Mouse (Mus musculus) hindlimb bud, embryonic 11.5 days (tissue): Measurements from ENCODE around the gene Gm38392.
"Not testable (repeated sequence)": the region's sequence is repeated elsewhere in the genome, so short reads cannot be mapped to it uniquely, and the experiment has no call there.

Experiments
- DNase-seq: peaks from one replicate; pipeline ENCODE4 v3.0.0-alpha.2; 2012; ENCODE audit warnings: low read depth, low spot score; ENCODE audit errors: extremely low spot score

Gene Gm38392

DNA sequence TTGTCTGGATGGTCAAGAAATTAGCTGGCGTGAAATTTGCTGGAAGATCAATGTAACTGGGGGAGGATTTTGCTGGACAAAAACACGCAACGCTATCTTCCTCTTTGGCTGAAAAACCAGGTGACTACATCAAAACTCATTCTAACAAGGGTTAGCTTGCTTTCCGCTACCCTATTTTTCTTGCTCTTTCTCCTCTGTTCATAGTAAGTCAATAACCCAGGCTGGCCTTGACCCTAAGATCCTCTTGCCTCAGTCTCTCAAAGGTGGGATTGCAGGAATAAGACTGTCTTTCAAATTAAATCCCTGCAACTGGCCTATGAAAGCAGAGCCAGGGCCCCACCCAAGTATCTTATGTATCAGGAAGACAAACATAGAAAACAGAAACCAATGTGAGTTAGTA, at the start of gene Gm38392:
TSS of gene Gm38392 (minus strand) at position 101 of the 400 bp plus-strand sequence.
- DNase-seq = no peak

DNA sequence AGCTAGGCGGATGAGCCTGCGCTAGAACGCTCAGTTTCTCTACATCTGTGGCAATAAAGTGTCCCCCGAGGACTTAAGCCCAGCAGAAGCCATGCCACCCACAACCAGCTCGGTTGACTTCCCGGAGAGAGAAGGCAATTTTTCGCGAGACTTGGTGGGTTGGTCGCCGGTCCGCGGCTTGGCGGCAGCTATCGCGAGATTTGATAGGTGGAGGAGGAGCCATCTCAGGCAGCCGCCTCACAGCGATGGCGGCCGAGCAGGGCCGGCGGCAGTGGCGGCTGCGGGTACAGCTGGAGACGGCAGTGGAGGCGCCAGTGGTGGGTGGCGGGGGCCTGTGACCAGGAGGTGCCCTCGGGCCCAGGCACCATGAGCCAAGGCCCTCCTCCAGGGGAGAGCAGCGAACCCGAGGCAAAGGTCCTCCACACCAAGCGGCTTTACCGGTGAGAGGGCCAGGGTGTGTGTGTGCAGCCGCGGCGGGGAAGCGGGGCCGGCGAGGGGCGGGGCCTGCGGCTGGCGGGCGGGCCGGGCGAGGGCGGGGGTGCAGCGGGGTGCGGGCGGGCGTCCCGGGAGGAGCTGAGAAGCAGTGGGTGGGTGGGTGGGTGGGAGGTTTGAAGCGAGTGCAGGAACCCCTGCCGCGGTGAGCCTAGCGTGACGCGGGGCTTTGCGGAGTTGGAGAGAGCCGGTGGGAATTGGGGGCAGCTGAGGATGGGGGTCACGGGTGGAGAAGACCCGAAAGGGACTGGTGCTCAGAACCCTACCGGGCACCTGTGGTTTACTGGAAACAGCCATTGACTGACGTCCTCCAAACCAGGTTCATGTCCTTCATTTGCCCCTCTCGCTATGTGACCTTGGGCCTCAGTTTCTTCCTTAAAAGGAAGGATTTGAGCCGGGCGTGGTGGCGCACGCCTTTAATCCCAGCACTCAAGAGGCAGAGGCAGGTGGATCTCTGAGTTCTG, 49.3 kb upstream of the Gm38392 start, which contains the start of the genes Tmem79 and Smg5:
TSS of gene Tmem79 (minus strand) at position 91 of the 956 bp plus-strand sequence.
TSS of gene Smg5 (plus strand) at position 203 of the 956 bp plus-strand sequence.
- peak; percentile 93 for DNase-seq

DNA sequence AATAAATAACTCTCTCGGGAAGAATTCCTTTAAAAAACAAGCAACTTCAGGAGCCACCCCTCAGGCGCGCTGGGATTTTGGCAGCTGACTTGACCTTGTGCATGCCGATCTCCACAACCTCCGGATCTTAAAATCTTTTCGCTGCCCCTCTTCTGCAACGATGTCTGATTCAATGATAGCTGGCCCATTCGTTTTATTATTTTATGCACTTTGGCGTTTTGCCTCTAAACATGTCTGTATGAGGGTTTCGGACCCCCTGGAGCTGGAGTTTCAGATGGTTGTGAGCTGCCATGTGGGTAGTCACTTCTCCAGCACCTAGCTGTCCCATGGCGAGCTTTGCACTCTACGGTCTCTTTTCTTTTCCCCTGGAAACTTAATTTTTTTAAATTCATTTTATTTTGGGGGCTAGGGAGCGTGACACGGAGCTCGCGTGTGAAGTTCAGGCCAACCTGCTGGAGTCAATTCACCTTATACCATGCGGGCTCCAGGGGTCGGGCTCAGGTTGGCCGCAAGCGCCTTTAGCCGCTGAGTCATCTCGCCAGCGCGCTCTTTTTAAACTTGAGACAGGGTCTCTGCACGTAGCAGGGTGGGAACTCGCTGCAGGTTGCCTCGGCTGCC, 48.5 kb upstream of the Gm38392 start:
- DNase-seq = no peak

- no peak for DNase-seq
Measured at GRCm38 (mm10) chr3:88334902-88335435, 48.0 kb upstream of the Gm38392 start.

DNA sequence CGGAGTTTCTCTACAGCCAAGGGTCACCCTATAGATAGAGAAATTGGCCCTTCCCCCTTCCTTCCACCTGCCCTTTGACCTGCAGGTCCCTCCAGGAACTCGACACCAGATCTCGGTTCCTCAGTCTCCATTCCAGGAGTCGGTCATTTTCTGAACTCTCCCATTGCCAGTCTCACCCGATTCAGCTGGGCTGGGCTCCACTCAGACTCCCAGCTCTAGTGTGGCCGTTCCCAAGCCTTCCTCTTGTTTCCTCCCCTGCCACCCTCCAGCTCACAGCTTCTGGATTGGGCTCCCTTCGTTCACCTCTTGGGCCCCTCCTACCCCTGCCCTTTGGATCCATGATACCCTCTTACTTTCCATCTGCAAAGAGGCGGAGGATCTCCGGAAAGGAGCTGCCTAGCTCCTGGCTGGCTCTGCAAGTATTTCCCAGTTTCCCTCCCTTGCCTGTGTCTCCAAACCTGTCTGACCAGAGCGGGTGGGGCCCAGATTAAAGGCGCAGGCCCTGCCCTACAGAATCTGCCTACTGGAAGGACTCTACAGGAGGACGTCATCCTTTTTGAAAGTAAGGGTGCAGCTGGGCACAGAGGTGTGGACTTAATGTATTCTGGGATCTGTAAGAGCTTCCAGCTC, 47.1 kb upstream of the Gm38392 start:
- no peak for DNase-seq

DNA sequence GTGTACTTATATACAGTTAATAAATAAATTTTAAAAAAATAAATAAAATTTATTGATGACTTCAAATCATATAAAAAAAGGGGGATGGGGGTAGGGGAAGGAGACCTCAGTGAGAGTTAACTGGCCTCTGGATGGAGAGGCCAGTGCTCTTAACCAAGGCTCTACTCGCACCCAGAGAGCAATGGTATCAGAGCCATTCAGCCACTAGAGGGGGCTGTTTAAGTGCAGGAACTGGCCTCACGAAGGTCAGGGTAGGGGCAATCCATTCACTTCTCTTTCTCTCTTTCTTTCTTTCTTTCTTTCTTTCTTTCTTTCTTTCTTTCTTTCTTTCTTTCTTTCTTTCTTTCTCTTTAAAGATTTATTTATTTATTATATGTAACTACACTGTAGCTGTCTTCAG, 44.3 kb upstream of the Gm38392 start:
- DNase-seq = no peak

DNA sequence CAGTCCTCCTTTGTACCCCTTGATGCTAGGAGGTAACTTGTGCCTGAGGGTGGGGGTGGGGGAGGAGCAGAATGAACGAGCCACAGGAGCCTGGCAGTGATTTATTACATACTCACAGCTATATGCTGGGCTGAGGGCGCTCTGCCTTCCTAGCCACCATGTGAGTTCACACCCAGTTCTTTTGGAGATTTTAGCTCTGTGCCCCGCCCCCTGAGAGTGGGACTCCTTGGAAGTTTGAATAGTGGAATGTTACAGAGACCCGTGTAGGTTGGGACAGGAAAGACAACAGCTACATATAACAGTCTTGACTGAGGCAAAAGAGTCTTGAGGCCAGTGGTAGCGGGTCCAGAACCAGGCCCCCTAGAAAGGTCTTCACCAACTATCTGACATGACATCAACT, 41.9 kb upstream of the Gm38392 start:
- no peak for DNase-seq

DNA sequence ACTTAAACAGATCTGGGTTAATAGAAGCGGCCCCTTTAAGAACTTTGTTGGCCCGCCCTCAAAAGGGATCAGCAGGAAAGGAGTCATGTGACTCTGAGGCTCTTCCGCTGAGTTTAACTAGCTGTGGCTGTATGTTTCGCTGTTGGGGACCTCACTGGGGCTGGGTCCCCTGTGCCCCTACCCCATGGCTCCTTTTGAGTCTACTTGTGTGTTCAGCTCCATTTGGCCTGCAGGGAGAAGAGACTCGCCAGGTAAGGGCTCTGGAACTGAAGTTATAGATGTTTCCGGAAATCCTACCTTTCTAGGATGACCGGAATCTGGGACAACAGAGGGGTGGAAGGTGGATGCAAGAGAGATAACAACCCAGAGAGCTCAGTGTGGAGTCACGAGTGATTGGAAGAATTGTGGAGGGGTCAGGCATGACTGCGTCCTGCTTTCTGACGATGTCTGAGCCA, 38.0 kb upstream of the Gm38392 start, which contains the start of gene Glmp:
TSS of gene Glmp (plus strand) at position 73 of the 455 bp plus-strand sequence.
- DNase-seq = no peak

DNA sequence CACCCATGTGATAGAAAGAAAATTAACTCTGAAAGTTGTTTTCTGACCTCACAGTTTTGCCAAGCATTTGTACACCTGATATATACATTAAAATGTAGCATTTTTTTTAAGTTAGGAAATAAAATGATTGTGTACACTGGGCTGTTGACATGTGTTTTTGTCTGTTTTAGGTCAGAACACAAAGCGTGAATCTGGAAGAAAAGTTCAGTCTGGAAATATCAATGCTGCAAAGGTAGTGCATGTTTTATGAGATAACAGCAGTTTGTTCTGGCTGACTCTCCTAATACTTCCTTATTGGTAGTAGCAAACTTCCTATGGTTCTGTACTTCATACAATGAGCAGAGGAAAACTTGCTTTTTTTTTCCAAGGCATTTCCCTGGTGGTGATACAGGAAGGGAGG, 12.2 kb upstream of the Gm38392 start:
- DNase-seq = no peak

DNA sequence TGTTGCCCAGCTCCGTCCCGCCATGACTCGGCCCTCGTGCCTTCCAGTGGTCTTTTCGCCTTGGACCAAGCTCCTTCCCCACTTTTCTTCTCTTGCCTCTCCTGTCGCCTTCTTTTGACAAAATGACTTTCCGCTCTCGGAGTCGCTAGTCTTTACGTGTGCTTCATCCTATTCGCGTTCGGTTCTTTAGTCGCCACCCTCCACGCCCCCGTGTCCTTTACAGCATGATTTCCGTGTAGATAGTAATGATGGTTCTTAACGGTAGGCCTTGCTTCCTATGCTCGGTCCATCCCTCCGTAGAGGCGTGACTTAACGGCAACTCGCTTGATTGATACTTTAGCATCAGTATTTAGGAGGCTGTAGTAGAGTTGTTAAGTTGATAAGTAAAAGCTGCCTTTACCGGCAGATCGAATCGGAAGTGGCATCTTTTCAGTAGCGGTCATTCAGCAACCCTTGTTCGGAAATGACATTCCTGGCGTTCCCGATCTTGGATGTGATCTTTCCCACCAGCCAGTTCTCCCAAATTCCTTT, 10.4 kb upstream of the Gm38392 start:
- no peak for DNase-seq

DNA sequence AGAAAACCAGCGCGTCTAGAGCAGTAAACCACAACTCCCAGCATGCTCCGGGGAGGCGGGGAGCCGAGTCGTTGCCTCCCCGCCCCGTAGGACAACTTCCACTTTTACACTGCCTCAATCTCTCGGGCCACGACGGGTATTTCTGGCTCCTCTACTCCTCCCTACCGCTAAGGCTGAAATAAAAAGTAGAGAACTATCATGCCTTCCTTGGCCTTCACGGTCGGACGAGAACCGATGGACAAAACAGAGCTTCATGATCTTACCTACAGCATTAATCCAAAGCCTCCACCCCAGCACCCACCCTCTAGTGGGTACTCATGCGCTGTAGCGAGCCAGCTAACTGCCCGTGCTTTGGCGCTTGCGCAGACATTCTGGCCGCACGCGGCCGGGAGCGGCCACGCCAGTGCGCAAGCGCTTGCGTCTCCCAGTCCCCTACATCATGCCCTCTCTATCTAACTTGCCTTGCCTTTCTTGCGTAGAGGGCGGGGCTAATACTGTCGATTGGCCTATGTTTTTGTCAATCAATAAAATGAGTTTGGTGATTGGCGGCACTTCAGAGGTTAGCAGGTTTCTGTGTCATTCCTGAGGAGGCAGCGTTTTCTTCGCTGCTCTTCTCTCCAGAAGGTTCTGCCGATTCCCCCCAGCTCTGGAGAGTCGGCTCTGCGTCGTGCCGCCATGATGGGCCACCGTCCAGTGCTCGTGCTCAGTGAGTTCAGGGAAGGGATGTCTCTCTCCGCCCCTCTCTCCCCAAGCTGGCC, 9.7 kb upstream of the Gm38392 start, which contains the start of the genes Tsacc and Cct3:
TSS of gene Tsacc (minus strand) at position 439 of the 758 bp plus-strand sequence.
TSS of gene Cct3 (plus strand) at position 556 of the 758 bp plus-strand sequence.
- peak; percentile 99 for DNase-seq

- DNase-seq = no peak
Measured at GRCm38 (mm10) chr3:88296110-88296560, 9.1 kb upstream of the Gm38392 start.

GRCm38 (mm10) chr3:88295272-88295671, 8.3 kb upstream of the Gm38392 start:
- not testable (repeated sequence) for DNase-seq

- DNase-seq = no peak
Measured at GRCm38 (mm10) chr3:88291970-88292369, 5.0 kb upstream of the Gm38392 start.

GRCm38 (mm10) chr3:88288133-88288713, 1.2 kb upstream of the Gm38392 start:
- not testable (repeated sequence) for DNase-seq

DNA sequence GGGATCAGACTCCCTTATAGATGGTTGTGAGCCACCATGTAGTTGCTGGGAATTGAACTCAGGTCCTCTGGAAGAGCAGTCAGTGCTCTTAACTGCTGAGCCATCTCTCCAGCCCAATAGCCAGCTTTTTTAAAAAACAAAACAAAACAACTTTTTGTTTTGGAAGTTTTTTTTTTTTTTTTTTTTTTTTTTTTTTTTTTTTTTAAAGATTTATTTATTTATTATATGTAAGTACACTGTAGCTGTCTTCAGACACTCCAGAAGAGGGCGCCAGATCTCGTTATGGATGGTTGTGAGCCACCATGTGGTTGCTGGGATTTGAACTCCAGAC, 1.5 kb downstream of the Gm38392 start:
- DNase-seq = not testable (repeated sequence)

DNA sequence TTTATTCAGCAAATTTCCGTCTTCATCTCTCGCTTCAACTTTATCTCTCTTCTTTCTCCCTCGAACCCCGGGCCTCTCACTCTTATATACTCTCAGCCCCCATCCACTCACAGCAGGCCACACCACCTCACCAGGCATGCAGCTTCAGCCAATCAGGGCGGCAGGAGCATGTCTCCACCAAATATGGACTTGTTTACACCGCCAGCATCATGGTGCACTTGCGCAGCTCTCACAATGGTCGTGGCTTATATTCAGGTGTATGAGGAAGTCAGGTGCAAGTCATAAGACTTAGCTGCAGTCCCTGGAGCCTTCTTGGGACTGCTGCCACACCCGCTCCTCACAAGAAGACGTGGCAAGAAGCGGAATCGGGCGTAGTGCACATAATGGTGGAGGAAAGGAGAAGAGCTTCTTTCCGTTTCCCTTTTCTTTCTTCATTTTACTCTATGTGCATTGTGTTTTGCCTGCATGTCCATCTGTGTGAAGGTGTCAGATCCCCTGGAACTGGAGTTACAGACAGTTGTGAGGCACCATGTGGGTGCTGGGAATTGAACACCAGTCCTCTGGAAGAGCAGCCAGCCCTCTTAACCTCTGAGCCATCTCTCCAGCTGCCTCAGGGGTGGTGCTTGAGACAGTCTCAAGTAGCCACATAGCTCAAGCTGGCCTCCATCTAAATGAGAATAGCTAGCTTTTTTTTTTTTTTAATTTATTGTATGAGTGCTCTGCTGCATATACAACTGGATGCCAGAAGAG, 2.0 kb downstream of the Gm38392 start:
- not testable (repeated sequence) for DNase-seq

DNA sequence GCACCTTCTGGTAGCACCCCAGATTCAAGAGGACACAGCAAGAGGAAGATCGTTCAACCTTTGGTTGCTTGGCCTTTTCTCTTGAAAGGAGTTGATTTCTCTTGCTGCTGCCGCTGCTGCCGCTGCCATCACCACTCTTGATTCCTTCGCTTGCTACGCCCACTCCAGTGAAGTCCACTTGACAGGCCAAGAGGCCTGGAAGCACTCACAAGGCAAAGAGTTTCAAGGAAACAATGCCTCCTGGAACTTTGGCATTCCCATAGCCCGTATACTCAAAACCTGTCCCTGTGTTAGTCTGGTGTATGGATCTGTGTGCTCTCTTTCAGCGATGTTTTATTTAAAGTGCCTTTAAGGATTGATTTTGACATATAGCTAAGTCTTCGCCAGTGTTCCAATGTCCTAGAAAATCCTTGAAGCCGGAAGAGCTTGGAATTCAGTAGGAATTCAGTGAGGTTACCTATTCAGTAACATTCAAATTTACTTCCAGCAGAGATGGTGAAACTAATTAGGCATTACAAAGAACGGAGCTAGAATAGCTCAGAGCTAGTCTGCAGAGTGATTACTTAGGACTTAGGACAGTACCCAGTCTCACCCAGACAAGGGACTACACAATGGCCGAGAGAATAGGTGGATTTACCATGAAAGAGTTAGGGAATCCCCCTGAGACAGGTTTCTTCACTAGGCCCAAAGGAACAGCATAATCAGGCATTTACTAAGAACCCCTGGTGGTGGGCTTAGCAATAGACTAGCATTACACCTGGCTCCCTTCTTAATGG, 5.7 kb downstream of the Gm38392 start:
- not testable (repeated sequence) for DNase-seq
